Mouse (Mus musculus): ENCODE data around the gene Dnajc3. TPM values are rescaled to one million over a fixed set of nuclear protein-coding genes. Genes with fewer than 3 reads are reported as not detected.

The Dnajc3 gene
- polyA plus RNA-seq, 1 experiment from 2014 or later = 21.5 TPM

GRCm38 (mm10) chr14:118934686-118935085 lies 3.1 kb upstream of the Dnajc3 start:
- 89% methylated on average over 9 of the region's 9 CpGs for WGBS
- Histone ChIP-seq H3K4me1 (replicated peaks) (peaks cover 18% of the 10 kb centered on the region), H3K4me2 (no peak overlapping the region), H3K27me3 (no peaks in the 10 kb centered on the region; the same call in 1 of the 2 replicates), H3K36me3 (no peaks in the 10 kb centered on the region), H3K27ac (no peak overlapping the region), H3K9ac (no peak overlapping the region), H3K4me3 (no peak overlapping the region), H3K9me3 (no peaks in the 10 kb centered on the region)
- ATAC-seq (ENCODE audit: low FRiP score) = no peak

- peaks cover 29% of the 10 kb centered on the region for H3K4me1 ChIP-seq (replicated peaks)
- no peak for ATAC-seq (ENCODE audit: low FRiP score)
- WGBS = 64% methylated on average over 3 of the region's 3 CpGs
- no peaks in the 10 kb centered on the region; the same call in 1 of the 2 replicates for H3K27me3 ChIP-seq
- H3K27ac ChIP-seq = no peak overlapping the region
- no peak overlapping the region for H3K9ac ChIP-seq
- no peaks in the 10 kb centered on the region for H3K36me3 ChIP-seq
- no peak overlapping the region for H3K4me3 ChIP-seq
- no peak overlapping the region for H3K4me2 ChIP-seq
- H3K9me3 ChIP-seq = no peaks in the 10 kb centered on the region
Observed at GRCm38 (mm10) chr14:118936236-118936635, 1.5 kb upstream of the Dnajc3 start.

- WGBS = 38% methylated on average over 4 of the region's 4 CpGs
- ATAC-seq (ENCODE audit: low FRiP score) = peak; percentile 11; the same call in 1 of the 2 replicates
Observed at GRCm38 (mm10) chr14:118936952-118937351, 824 bp upstream of the Dnajc3 start.

GRCm38 (mm10) chr14:118938551-118938950 lies 775 bp downstream of the Dnajc3 start:
- WGBS = under 1% methylated on average over 7 of the region's 7 CpGs
- H3K36me3 ChIP-seq = no peaks in the 10 kb centered on the region
- peak overlapping the region; percentile 94 for H3K9ac ChIP-seq
- H3K4me1 ChIP-seq (replicated peaks) = peaks cover 33% of the 10 kb centered on the region
- no peaks in the 10 kb centered on the region; the same call in 1 of the 2 replicates for H3K27me3 ChIP-seq
- H3K4me3 ChIP-seq = peak overlapping the region; percentile 95
- H3K9me3 ChIP-seq = no peaks in the 10 kb centered on the region
- ATAC-seq (ENCODE audit: low FRiP score) = no peak
- H3K4me2 ChIP-seq = peak overlapping the region; percentile 67
- H3K27ac ChIP-seq = peak overlapping the region; percentile 92

More at GRCm38 (mm10) chr14:118936952-118937351, 824 bp upstream of the Dnajc3 start:
- H3K4me2 ChIP-seq = peak overlapping the region; percentile 71
- H3K4me3 ChIP-seq = peak overlapping the region; percentile 95
- H3K9me3 ChIP-seq = no peaks in the 10 kb centered on the region
- peak overlapping the region; percentile 77 for H3K9ac ChIP-seq
- H3K27me3 ChIP-seq = no peaks in the 10 kb centered on the region; the same call in 1 of the 2 replicates
- H3K4me1 ChIP-seq (replicated peaks) = peaks cover 30% of the 10 kb centered on the region
- H3K27ac ChIP-seq = peak overlapping the region; percentile 91; the same call in 1 of the 2 replicates
- no peaks in the 10 kb centered on the region for H3K36me3 ChIP-seq

- WGBS = 76% methylated on average over 4 of the region's 4 CpGs
- H3K27me3 ChIP-seq = no peaks in the 10 kb centered on the region
- no peaks in the 10 kb centered on the region for H3K9me3 ChIP-seq
- H3K4me1 ChIP-seq (replicated peaks) = peaks cover 33% of the 10 kb centered on the region
- no peak for ATAC-seq (ENCODE audit: low FRiP score)
- H3K9ac ChIP-seq = no peak overlapping the region
- H3K4me2 ChIP-seq = no peak overlapping the region
- no peaks in the 10 kb centered on the region for H3K36me3 ChIP-seq
- H3K27ac ChIP-seq = no peak overlapping the region
- H3K4me3 ChIP-seq = no peak overlapping the region
Observed at GRCm38 (mm10) chr14:118940796-118941495, 3.2 kb downstream of the Dnajc3 start.

GRCm38 (mm10) chr14:118942076-118942475 lies 4.3 kb downstream of the Dnajc3 start:
- H3K9me3 ChIP-seq = no peaks in the 10 kb centered on the region
- H3K27ac ChIP-seq = no peak overlapping the region; the same call in 1 of the 2 replicates
- peak overlapping the region; percentile 51; the same call in 1 of the 2 replicates for H3K9ac ChIP-seq
- no peaks in the 10 kb centered on the region for H3K27me3 ChIP-seq
- H3K4me3 ChIP-seq = no peak overlapping the region
- no peak for ATAC-seq (ENCODE audit: low FRiP score)
- WGBS = 38% methylated on average over 12 of the region's 12 CpGs
- H3K36me3 ChIP-seq = no peaks in the 10 kb centered on the region
- H3K4me1 ChIP-seq (replicated peaks) = peaks cover 28% of the 10 kb centered on the region
- H3K4me2 ChIP-seq = no peak overlapping the region

- Histone ChIP-seq H3K9me3 (no peaks in the 10 kb centered on the region), H3K27ac (no peak overlapping the region), H3K9ac (no peak overlapping the region), H3K4me3 (no peak overlapping the region), H3K36me3 (no peaks in the 10 kb centered on the region), H3K4me2 (no peak overlapping the region), H3K4me1 (replicated peaks) (peaks cover 17% of the 10 kb centered on the region), H3K27me3 (no peaks in the 10 kb centered on the region)
- WGBS = 85% methylated on average over 2 of the region's 2 CpGs
- ATAC-seq (ENCODE audit: low FRiP score) = no peak
Observed at GRCm38 (mm10) chr14:118944702-118945101, 6.9 kb downstream of the Dnajc3 start.

GRCm38 (mm10) chr14:118948841-118949240 lies 11.1 kb downstream of the Dnajc3 start:
- Histone ChIP-seq H3K9me3 (no peaks in the 10 kb centered on the region), H3K4me2 (no peak overlapping the region), H3K27me3 (no peaks in the 10 kb centered on the region), H3K27ac (no peak overlapping the region), H3K36me3 (peaks cover 6% of the 10 kb centered on the region; the same call in 1 of the 2 replicates), H3K4me1 (replicated peaks) (0 out of 2 replicates have a peak, but pooled peaks cover 3% of the 10 kb centered on the region), H3K4me3 (no peak overlapping the region), H3K9ac (no peak overlapping the region)
- WGBS = 79% methylated on average over 1 of the region's 1 CpGs
- no peak for ATAC-seq (ENCODE audit: low FRiP score)

- H3K4me2 ChIP-seq = no peak overlapping the region
- no peak overlapping the region for H3K4me3 ChIP-seq
- H3K9ac ChIP-seq = no peak overlapping the region
- H3K27ac ChIP-seq = no peak overlapping the region
- H3K36me3 ChIP-seq = peaks cover 20% of the 10 kb centered on the region
- 0 out of 2 replicates have a peak, but pooled peaks cover 3% of the 10 kb centered on the region for H3K4me1 ChIP-seq (replicated peaks)
- no peaks in the 10 kb centered on the region for H3K27me3 ChIP-seq
- WGBS = 94% methylated on average over 9 of the region's 9 CpGs
- no peak for ATAC-seq (ENCODE audit: low FRiP score)
- no peaks in the 10 kb centered on the region for H3K9me3 ChIP-seq
Observed at GRCm38 (mm10) chr14:118951912-118952583, 14.3 kb downstream of the Dnajc3 start.

GRCm38 (mm10) chr14:118958010-118958409 lies 20.2 kb downstream of the Dnajc3 start:
- peaks cover 60% of the 10 kb centered on the region for H3K36me3 ChIP-seq
- H3K4me1 ChIP-seq (replicated peaks) = no peaks in the 10 kb centered on the region
- H3K9me3 ChIP-seq = no peaks in the 10 kb centered on the region
- H3K27me3 ChIP-seq = no peaks in the 10 kb centered on the region
- 78% methylated on average over 3 of the region's 3 CpGs for WGBS
- no peak overlapping the region for H3K27ac ChIP-seq
- no peak overlapping the region for H3K4me2 ChIP-seq
- H3K4me3 ChIP-seq = no peak overlapping the region
- ATAC-seq (ENCODE audit: low FRiP score) = no peak
- H3K9ac ChIP-seq = no peak overlapping the region

- 91% methylated on average over 4 of the region's 4 CpGs for WGBS
- peaks cover 43% of the 10 kb centered on the region for H3K36me3 ChIP-seq
- no peak overlapping the region for H3K4me2 ChIP-seq
- no peak overlapping the region for H3K4me3 ChIP-seq
- no peak for ATAC-seq (ENCODE audit: low FRiP score)
- H3K9me3 ChIP-seq = no peaks in the 10 kb centered on the region
- no peaks in the 10 kb centered on the region for H3K4me1 ChIP-seq (replicated peaks)
- H3K27me3 ChIP-seq = no peaks in the 10 kb centered on the region
- no peak overlapping the region for H3K9ac ChIP-seq
- no peak overlapping the region for H3K27ac ChIP-seq
Observed at GRCm38 (mm10) chr14:118965356-118966000, 27.7 kb downstream of the Dnajc3 start.

GRCm38 (mm10) chr14:118967646-118968045 lies 29.9 kb downstream of the Dnajc3 start:
- ATAC-seq (ENCODE audit: low FRiP score) = no peak
- H3K27me3 ChIP-seq = no peaks in the 10 kb centered on the region
- 81% methylated on average over 7 of the region's 7 CpGs for whole genome bisulfite sequencing

More at GRCm38 (mm10) chr14:118967646-118968045, 29.9 kb downstream of the Dnajc3 start:
- H3K4me2 ChIP-seq = no peak overlapping the region
- H3K9me3 ChIP-seq = no peaks in the 10 kb centered on the region
- H3K4me1 ChIP-seq (replicated peaks) = no peaks in the 10 kb centered on the region
- H3K36me3 ChIP-seq = peaks cover 47% of the 10 kb centered on the region
- H3K27ac ChIP-seq = no peak overlapping the region
- no peak overlapping the region for H3K4me3 ChIP-seq
- H3K9ac ChIP-seq = no peak overlapping the region
